8 mouse cellular contexts compared by ENCODE assay signal in the genomic region with DNA sequence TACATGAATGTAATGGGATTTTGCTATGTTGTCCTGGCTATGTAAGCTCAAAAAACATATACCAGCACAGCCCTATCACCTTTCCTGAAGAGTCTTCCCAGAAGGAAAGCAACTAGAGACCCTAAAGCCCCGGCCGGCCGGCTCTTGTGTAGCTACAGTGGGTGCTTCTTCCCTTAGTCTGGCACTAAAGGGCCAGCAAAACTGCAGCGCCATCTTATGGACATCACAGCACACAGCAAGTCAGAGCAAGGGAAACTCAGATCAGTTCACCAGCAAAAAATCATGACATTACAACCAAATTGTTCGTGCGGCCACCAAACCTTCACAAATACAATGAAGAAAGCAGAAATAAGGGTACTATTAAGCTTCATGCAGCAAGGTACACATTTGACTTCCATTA.
DNase-seq lines count a peak whose midpoint lies in the region; ATAC-seq and TF ChIP-seq lines count a peak whose summit lies in the region.

No protein-coding gene starts in this region.

- no peak for ATAC-seq in Patski
- no peak for ATAC-seq in neural tube, embryonic 13.5 days (ENCODE audit: low read depth)
- no peak for ATAC-seq in activated CD4-positive, CD25-positive, alpha-beta regulatory T cell, adult 4 months

- TF ChIP-seq POLR2A in cortical plate, adult 2 months (IDR thresholded peaks at IDR 0.05; ENCODE audit: extremely low read depth, insufficient read depth, low read length), result no peak

- in situ Hi-C loops in Patski (cut with MboI; ENCODE audit: low pct_unique_long_range_greater_than_20kb), result no loop called here

- POLR2A ChIA-PET in Patski (lab: Charles Lee), result no interaction called here

- no peak overlapping the region for H3K27ac ChIP-seq in cortical plate, adult 2 months (ENCODE audit: insufficient read depth, low read length)
- H3K27ac ChIP-seq in neural tube, embryonic 13.5 days (replicated peaks), result peak overlapping the region; percentile 50

- 43% methylated on average over 6 of the region's 6 CpGs for whole genome bisulfite sequencing in neural tube, embryonic 13.5 days

- no peak overlapping the region for H3K4me2 ChIP-seq in neural tube, embryonic 13.5 days

- no peaks in the 10 kb centered on the region for H3K27me3 ChIP-seq in Patski
- no peaks in the 10 kb centered on the region for H3K27me3 ChIP-seq in neural tube, embryonic 13.5 days

- H3K36me3 ChIP-seq in neural tube, embryonic 13.5 days, result no peaks in the 10 kb centered on the region

- no peak overlapping the region for H3K4me3 ChIP-seq in cortical plate, adult 2 months (ENCODE audit: insufficient read depth, low read length)
- H3K4me3 ChIP-seq in neural tube, embryonic 13.5 days, result no peak overlapping the region

- CTCF ChIA-PET in Patski (lab: Charles Lee), result interaction anchor here (0.6 to 2.2 kb wide), 7 partner anchors 11 to 56 kb away, joined by 3 to 14 read pairs (median 3); no protein-coding TSS in a partner anchor

- intact Hi-C loops in heart, postnatal 10 days (cut with DNase I), result no loop called here
- intact Hi-C loops in left cerebral cortex, postnatal 4 days (cut with DNase I), result loop anchor here (5.0 kb wide), 1 partner anchor 133 kb away; no protein-coding TSS in a partner anchor

- DNase-seq in ovary, postnatal 36 days (ENCODE audit: low spot score), result peak; percentile 36
- no peak for DNase-seq in ovary, postnatal 10 days (ENCODE audit: low spot score)
- no peak for DNase-seq in Patski (ENCODE audit: low read depth, low spot score)
- peak; percentile 36 to 67 for DNase-seq in heart, postnatal 10 days
- DNase-seq in left cerebral cortex, postnatal 4 days, result peak; percentile 44

- H3K9ac ChIP-seq in neural tube, embryonic 13.5 days, result no peak overlapping the region

- peaks cover 13% of the 10 kb centered on the region for H3K4me1 ChIP-seq in cortical plate, adult 2 months (ENCODE audit: control insufficient read depth, insufficient read depth, low read length)
- H3K4me1 ChIP-seq in neural tube, embryonic 13.5 days (replicated peaks), result peaks cover 57% of the 10 kb centered on the region

- H3K9me3 ChIP-seq in neural tube, embryonic 13.5 days, result no peaks in the 10 kb centered on the region

- TF ChIP-seq CTCF in Patski (IDR thresholded peaks at IDR 0.05), result peak; percentile 71
- peak; percentile 69 for TF ChIP-seq CTCF in cortical plate, adult 2 months (IDR thresholded peaks at IDR 0.05; ENCODE audit: extremely low read depth, insufficient read depth, low read length)

Comparison
In these comparisons a context has a peak if more than half of its experiments do, and no peak if none do; other contexts are left out.
1. DNase-seq: peak in ovary, postnatal 36 days (single experiment), heart, postnatal 10 days (2 of 2) and left cerebral cortex, postnatal 4 days (single experiment); none in ovary, postnatal 10 days (single experiment) and Patski (single experiment).